In the genomic region with DNA sequence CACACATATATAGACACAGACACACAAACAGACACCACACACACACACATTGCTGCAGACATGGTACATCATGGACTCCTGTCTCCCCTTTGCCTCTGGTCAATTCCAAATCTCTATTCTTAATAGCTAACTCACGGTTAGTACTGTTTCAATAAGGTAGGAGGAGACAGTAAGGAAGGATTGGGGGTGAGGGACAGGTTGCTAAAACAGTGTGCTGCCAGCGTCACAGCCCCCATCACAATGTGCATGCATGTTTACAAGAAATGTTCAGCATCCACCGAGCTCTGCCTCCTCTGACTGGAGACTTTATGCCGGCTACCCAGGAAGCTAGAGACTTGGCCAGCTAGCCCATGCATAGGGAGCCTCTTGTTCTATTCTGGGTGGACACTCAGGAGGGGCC, we compare ENCODE assay signal across 19 mouse cellular contexts. TPM values are rescaled to one million over a fixed set of nuclear protein-coding genes. Genes with fewer than 3 reads are reported as not detected.
A peak's percentile ranks its signal among the peaks of the same experiment; 100 is the strongest.
DNase-seq lines count a peak whose midpoint lies in the region; ATAC-seq and TF ChIP-seq lines count a peak whose summit lies in the region.
"Had no signal": no experiment of that assay in that cellular context is flagged by ENCODE, and none has a peak within 500 bp of the region (broad histone marks: within the 10 kb centered on the region; RNA-seq: fewer than 3 reads in every experiment).

No protein-coding gene starts in this region.

- 0 out of 2 replicates have a peak overlapping the region, but pooled peaks have one; percentile 33 for H3K9ac ChIP-seq in embryonic facial prominence, embryonic 13.5 days
- H3K9ac ChIP-seq in neural tube, embryonic 12.5 days = no peak overlapping the region
- H3K9ac ChIP-seq in forebrain, postnatal 0 days = peak overlapping the region; percentile 40
- peak overlapping the region; percentile 61 for H3K9ac ChIP-seq in neural tube, embryonic 13.5 days
- H3K9ac ChIP-seq: limb, embryonic 15.5 days had no signal

- ATAC-seq in embryonic facial prominence, embryonic 13.5 days (ENCODE audit: insufficient number of reproducible peaks, insufficient read depth, low FRiP score, low TSS enrichment, low read depth) = no peak
- no peak for ATAC-seq in neural tube, embryonic 12.5 days (ENCODE audit: low FRiP score, low read depth)
- no peak for ATAC-seq in forebrain, postnatal 0 days
- ATAC-seq in neural tube, embryonic 13.5 days (ENCODE audit: low read depth) = no peak
- no peak for ATAC-seq in megakaryocyte-erythroid progenitor cell, adult 5-6 weeks (replicated peaks; ENCODE audit: low FRiP score, low TSS enrichment, poor library complexity, severe bottlenecking)

- H3K4me2 ChIP-seq in embryonic facial prominence, embryonic 13.5 days = peak overlapping the region; percentile 42
- H3K4me2 ChIP-seq in neural tube, embryonic 12.5 days (replicated peaks) = peak overlapping the region; percentile 4
- peak overlapping the region; percentile 88 for H3K4me2 ChIP-seq in forebrain, postnatal 0 days (ENCODE audit: low read depth)
- peak overlapping the region; percentile 87 for H3K4me2 ChIP-seq in neural tube, embryonic 13.5 days
- H3K4me2 ChIP-seq: limb, embryonic 15.5 days had no signal

- no peak overlapping the region; the same call in 1 of the 2 replicates for H3K4me3 ChIP-seq in embryonic facial prominence, embryonic 13.5 days
- no peak overlapping the region for H3K4me3 ChIP-seq in embryonic facial prominence, embryonic 10.5 days
- no peak overlapping the region for H3K4me3 ChIP-seq in neural tube, embryonic 12.5 days
- peak overlapping the region; percentile 24 for H3K4me3 ChIP-seq in forebrain, postnatal 0 days (ENCODE audit: low read depth, low read length)
- H3K4me3 ChIP-seq in neural tube, embryonic 13.5 days = peak overlapping the region; percentile 4; the same call in 1 of the 2 replicates
- H3K4me3 ChIP-seq: heart, embryonic 10.5 days; limb, embryonic 15.5 days; myocyte had no signal

- peaks cover 5% of the 10 kb centered on the region for H3K36me3 ChIP-seq in embryonic facial prominence, embryonic 13.5 days
- H3K36me3 ChIP-seq in embryonic facial prominence, embryonic 10.5 days (replicated peaks) = peaks cover 9% of the 10 kb centered on the region
- peaks cover 2% of the 10 kb centered on the region for H3K36me3 ChIP-seq in neural tube, embryonic 12.5 days
- H3K36me3 ChIP-seq in forebrain, postnatal 0 days (ENCODE audit: insufficient read depth) = peaks cover 1% of the 10 kb centered on the region; the same call in 1 of the 2 replicates
- H3K36me3 ChIP-seq in neural tube, embryonic 13.5 days = no peaks in the 10 kb centered on the region
- H3K36me3 ChIP-seq: heart, embryonic 10.5 days; limb, embryonic 15.5 days had no signal

- H3K27me3 ChIP-seq in embryonic facial prominence, embryonic 13.5 days = no peaks in the 10 kb centered on the region
- H3K27me3 ChIP-seq in embryonic facial prominence, embryonic 10.5 days (replicated peaks; ENCODE audit: low read depth, poor library complexity, severe bottlenecking) = peaks cover 63% of the 10 kb centered on the region
- H3K27me3 ChIP-seq in neural tube, embryonic 12.5 days (replicated peaks) = peaks cover 1% of the 10 kb centered on the region; the same call in 1 of the 2 replicates
- no peaks in the 10 kb centered on the region for H3K27me3 ChIP-seq in forebrain, postnatal 0 days (ENCODE audit: insufficient read depth, low read length)
- H3K27me3 ChIP-seq in neural tube, embryonic 13.5 days = 0 out of 2 replicates have a peak, but pooled peaks cover under 1% of the 10 kb centered on the region

- H3K9me3 ChIP-seq in embryonic facial prominence, embryonic 13.5 days = no peaks in the 10 kb centered on the region
- no peaks in the 10 kb centered on the region for H3K9me3 ChIP-seq in embryonic facial prominence, embryonic 10.5 days
- H3K9me3 ChIP-seq in neural tube, embryonic 12.5 days = no peaks in the 10 kb centered on the region
- no peaks in the 10 kb centered on the region for H3K9me3 ChIP-seq in forebrain, postnatal 0 days (ENCODE audit: low read length)
- no peaks in the 10 kb centered on the region for H3K9me3 ChIP-seq in neural tube, embryonic 13.5 days
- H3K9me3 ChIP-seq: heart, embryonic 10.5 days; limb, embryonic 15.5 days had no signal

- TF ChIP-seq CTCF in forebrain, postnatal 0 days (IDR thresholded peaks at IDR 0.05; ENCODE audit: low read depth) = no peak

- H3K4me1 ChIP-seq in embryonic facial prominence, embryonic 13.5 days = peaks cover 96% of the 10 kb centered on the region
- H3K4me1 ChIP-seq in embryonic facial prominence, embryonic 10.5 days = peaks cover 86% of the 10 kb centered on the region
- peaks cover 77% of the 10 kb centered on the region for H3K4me1 ChIP-seq in neural tube, embryonic 12.5 days
- peaks cover 10% of the 10 kb centered on the region for H3K4me1 ChIP-seq in forebrain, postnatal 0 days (ENCODE audit: insufficient read depth)
- H3K4me1 ChIP-seq in neural tube, embryonic 13.5 days (replicated peaks) = peaks cover 97% of the 10 kb centered on the region

- WGBS in embryonic facial prominence, embryonic 13.5 days = 41% methylated on average over 4 of the region's 4 CpGs
- 66% methylated on average over 4 of the region's 4 CpGs for WGBS in embryonic facial prominence, embryonic 10.5 days
- 60% methylated on average over 4 of the region's 4 CpGs for WGBS in neural tube, embryonic 12.5 days
- WGBS in forebrain, postnatal 0 days = 36% methylated on average over 4 of the region's 4 CpGs
- WGBS in neural tube, embryonic 13.5 days = 45% methylated on average over 4 of the region's 4 CpGs

- no peak for DNase-seq in embryonic facial prominence, embryonic 10.5 days (ENCODE audit: low spot score)
- DNase-seq in neural tube, embryonic 10.5 days (ENCODE audit: extremely low spot score, low spot score) = no peak
- no peak for DNase-seq in forebrain, postnatal 0 days
- DNase-seq in layer of hippocampus, postnatal 36 days = no peak
- DNase-seq: adrenal gland, postnatal 10 days; cerebellum, adult 9-10 months; embryo, embryonic 11 days; gastrocnemius, postnatal 25 days; kidney, adult 11 months; kidney, postnatal 25 days; lung, adult 18-20 months; retina, postnatal 1 day had no signal

- peak overlapping the region; percentile 55; the same call in 1 of the 2 replicates for H3K27ac ChIP-seq in embryonic facial prominence, embryonic 13.5 days
- no peak overlapping the region for H3K27ac ChIP-seq in embryonic facial prominence, embryonic 10.5 days (replicated peaks)
- H3K27ac ChIP-seq in neural tube, embryonic 12.5 days = no peak overlapping the region
- peak overlapping the region; percentile 77 for H3K27ac ChIP-seq in forebrain, postnatal 0 days (ENCODE audit: low read depth, low read length)
- no peak overlapping the region for H3K27ac ChIP-seq in neural tube, embryonic 13.5 days (replicated peaks)
- H3K27ac ChIP-seq: heart, embryonic 10.5 days; limb, embryonic 15.5 days had no signal

RNA-seq across cellular contexts. Expression of a gene that starts 9.0 kb away (rescaled TPM):
- 35.7 and 40.6 TPM in 2 replicates for polyA plus RNA-seq in embryonic facial prominence, embryonic 13.5 days (2015; fragmentation: Nextera tagmentation; extraction: Ambion mirVana)
- 7.3 and 10.4 TPM in 2 replicates for polyA plus RNA-seq in embryonic facial prominence, embryonic 10.5 days (2016; fragmentation: Nextera tagmentation; extraction: Ambion mirVana)
- polyA plus RNA-seq in neural tube, embryonic 12.5 days (2016; fragmentation: Nextera tagmentation; extraction: Ambion mirVana) = 25.9 and 27.1 TPM in 2 replicates
- 103 and 122 TPM in 2 replicates for total RNA-seq in forebrain, postnatal 0 days (2014; rRNA removed)
- polyA plus RNA-seq in forebrain, postnatal 0 days (2015; fragmentation: Nextera tagmentation; extraction: Ambion mirVana) = 45.4 and 70.1 TPM in 2 replicates
- 33.5 and 34.9 TPM in 2 replicates for polyA plus RNA-seq in neural tube, embryonic 13.5 days (2015; fragmentation: Nextera tagmentation; extraction: Ambion mirVana)
- total RNA-seq in megakaryocyte-erythroid progenitor cell, adult 5-6 weeks (2014; fragmentation: Nextera tagmentation) = 0.59 and 0.62 TPM in 2 replicates
- 0.19 and 2.0 TPM in 2 replicates for total RNA-seq in megakaryocyte-erythroid progenitor cell, adult 5-6 weeks (2017)
- 100 to 1,000 TPM; 134 to 137 TPM for total RNA-seq in layer of hippocampus, postnatal 36 days (2021)
- polyA plus RNA-seq: myocyte had no signal

Comparison
In these comparisons a context has a peak if more than half of its experiments do, and no peak if none do; other contexts are left out.
1. H3K27ac ChIP-seq: peak in embryonic facial prominence, embryonic 13.5 days (single experiment) and forebrain, postnatal 0 days (single experiment); none in embryonic facial prominence, embryonic 10.5 days (single experiment), neural tube, embryonic 12.5 days (single experiment) and neural tube, embryonic 13.5 days (single experiment).
2. H3K4me3 ChIP-seq: peak in forebrain, postnatal 0 days (single experiment) and neural tube, embryonic 13.5 days (single experiment); none in embryonic facial prominence, embryonic 13.5 days (single experiment), embryonic facial prominence, embryonic 10.5 days (single experiment) and neural tube, embryonic 12.5 days (single experiment).
3. H3K4me2 ChIP-seq: peak in every context shown above with its lines; median percentile 88 in forebrain, postnatal 0 days; 87 in neural tube, embryonic 13.5 days; 42 in embryonic facial prominence, embryonic 13.5 days; 4 in neural tube, embryonic 12.5 days.